Mouse (Mus musculus) MEL (cell line): ENCODE measurements at regions not wholly inside any gene's neighbourhood (a gene's known extent, or its start where the extent isn't known, plus 50 kb on each side); places are given as distances from the start of the nearest gene placed in this dataset.
"Not testable (repeated sequence)": the region's sequence is repeated elsewhere in the genome, so short reads cannot be mapped to it uniquely, and the experiment has no call there.

ENCODE experiments used
- DNase-seq: peaks from one replicate; pipeline ENCODE4 v3.0.0; 2011; ENCODE audit warnings: low read depth, low spot score
- H3K27ac ChIP-seq: 2 replicates; pipeline ENCODE4 v1.5.1; 2012; ENCODE audit warnings: low read depth, mild to moderate bottlenecking, control low read depth, low read length, moderate library complexity; ENCODE audit not compliant: control insufficient read depth
- H3K27me3 ChIP-seq, 2 experiments: fragments of 150-350 bp in 1 of 2; sonication (generic) in 1 of 2; 2 replicates each; pipeline ENCODE4 v1.6.1; 2012; ENCODE audit warnings: low read length in 2 of 2, mild to moderate bottlenecking in 2 of 2, improper control_type of control experiment in 1 of 2, moderate library complexity in 1 of 2; ENCODE audit not compliant: insufficient read depth in 2 of 2, control insufficient read depth in 1 of 2
- H3K36me3 ChIP-seq, 2 experiments: 2 replicates each; pipeline ENCODE4 v1.6.1; 2012 to 2014; ENCODE audit warnings: low read length in 2 of 2, improper control_type of control experiment in 1 of 2, inconsistent platforms in 1 of 2, mild to moderate bottlenecking in 1 of 2; ENCODE audit not compliant: insufficient read depth in 2 of 2, control insufficient read depth in 1 of 2
- H3K4me1 ChIP-seq, 2 experiments: fragments of 150-350 bp in 1 of 2; sonication (generic) in 1 of 2; 2 replicates each; pipeline ENCODE4 v1.6.1; 2012; ENCODE audit warnings: low read length in 2 of 2, improper control_type of control experiment in 1 of 2, mild to moderate bottlenecking in 1 of 2; ENCODE audit not compliant: insufficient read depth in 2 of 2, control insufficient read depth in 1 of 2
- H3K4me3 ChIP-seq, 2 experiments: fragments of 150-350 bp in 1 of 2; sonication (generic) in 1 of 2; 2 replicates each; pipeline ENCODE4 v1.5.1; 2012; ENCODE audit warnings: low read depth in 2 of 2, low read length in 2 of 2, mild to moderate bottlenecking in 2 of 2, moderate library complexity in 2 of 2, control low read depth in 1 of 2, improper control_type of control experiment in 1 of 2; ENCODE audit not compliant: control insufficient read depth in 1 of 2, insufficient read depth in 1 of 2
- H3K79me2 ChIP-seq: 2 replicates; pipeline ENCODE4 v1.6.1; 2012; ENCODE audit warnings: mild to moderate bottlenecking, low read length, moderate library complexity; ENCODE audit not compliant: control insufficient read depth, poor library complexity, insufficient read depth
- H3K9ac ChIP-seq: 2 replicates; pipeline ENCODE4 v1.6.1; 2012; ENCODE audit warnings: low read depth, mild to moderate bottlenecking, control low read depth, low read length, moderate library complexity; ENCODE audit not compliant: control insufficient read depth, poor library complexity, severe bottlenecking
- H3K9me3 ChIP-seq: fragments of 150-350 bp; sonication (generic); replicated peaks from 2 replicates; pipeline ENCODE4 v1.6.1; 2012; ENCODE audit warnings: mild to moderate bottlenecking, low read length, improper control_type of control experiment, moderate library complexity; ENCODE audit not compliant: insufficient read depth
- CTCF ChIP-seq, 3 experiments: IDR thresholded peaks in 2 of 3; conservative IDR thresholded peaks in 1 of 3; 2 replicates each; pipeline ENCODE4 v1.5.1; 2011 to 2012; ENCODE audit warnings: low read length in 3 of 3, low read depth in 2 of 3, mild to moderate bottlenecking in 2 of 3, improper control_type of control experiment in 1 of 3, inconsistent platforms in 1 of 3, mixed read lengths in 1 of 3, moderate library complexity in 1 of 3; ENCODE audit not compliant: control insufficient read depth in 1 of 3, insufficient read depth in 1 of 3, poor library complexity in 1 of 3, severe bottlenecking in 1 of 3
- HCFC1 ChIP-seq: IDR thresholded peaks from 2 replicates; pipeline ENCODE4 v1.6.1; 2012; ENCODE audit warnings: low read depth, mild to moderate bottlenecking, inconsistent platforms, low read length, improper control_type of control experiment, moderate library complexity
- MAX ChIP-seq: IDR thresholded peaks from 2 replicates; pipeline ENCODE4 v1.6.1; 2011; ENCODE audit warnings: low read length, improper control_type of control experiment
- MXI1 ChIP-seq: IDR thresholded peaks from 2 replicates; pipeline ENCODE4 v1.6.1; 2011; ENCODE audit warnings: mild to moderate bottlenecking, low read depth, low read length, improper control_type of control experiment
- MYB ChIP-seq: IDR thresholded peaks from 2 replicates; pipeline ENCODE4 v1.6.1; 2011; ENCODE audit warnings: mild to moderate bottlenecking, low read depth, low read length, improper control_type of control experiment
- NELFE ChIP-seq: IDR thresholded peaks from 2 replicates; pipeline ENCODE4 v1.6.1; 2011; ENCODE audit warnings: low read depth, low read length, improper control_type of control experiment
- POLR2A ChIP-seq, 2 experiments: IDR thresholded peaks; 2 replicates each; pipeline ENCODE4 v1.6.1; 2011 to 2012; ENCODE audit warnings: low read length in 2 of 2, mild to moderate bottlenecking in 2 of 2, control low read depth in 1 of 2, improper control_type of control experiment in 1 of 2, low read depth in 1 of 2, moderate library complexity in 1 of 2; ENCODE audit not compliant: control insufficient read depth in 1 of 2, insufficient read depth in 1 of 2, poor library complexity in 1 of 2
- POLR2AphosphoS5 ChIP-seq: IDR thresholded peaks from 2 replicates; pipeline ENCODE4 v1.6.1; 2012; ENCODE audit warnings: low read depth, borderline replicate concordance, mild to moderate bottlenecking, inconsistent platforms, low read length, moderate library complexity, mixed read lengths
- SIN3A ChIP-seq: IDR thresholded peaks from 2 replicates; pipeline ENCODE4 v1.6.1; 2012; ENCODE audit warnings: low read length, improper control_type of control experiment, inconsistent platforms
- TAL1 ChIP-seq: IDR thresholded peaks from 2 replicates; pipeline ENCODE4 v1.6.1; 2012; ENCODE audit warnings: mild to moderate bottlenecking, inconsistent platforms, low read length, moderate library complexity, mixed read lengths
- TBP ChIP-seq: IDR thresholded peaks from 2 replicates; pipeline ENCODE4 v1.8.0; 2011; ENCODE audit warnings: low read depth, low read length, improper control_type of control experiment
- TCF12 ChIP-seq: IDR thresholded peaks from 2 replicates; pipeline ENCODE4 v1.6.1; 2014; ENCODE audit warnings: low read depth, mild to moderate bottlenecking, inconsistent platforms, low read length, improper control_type of control experiment, moderate library complexity
- UBTF ChIP-seq: IDR thresholded peaks from 2 replicates; pipeline ENCODE4 v1.6.1; 2012; ENCODE audit warnings: low read depth, mild to moderate bottlenecking, inconsistent platforms, low read length, improper control_type of control experiment, moderate library complexity, borderline replicate concordance; ENCODE audit not compliant: insufficient read depth
- ZC3H11A ChIP-seq: IDR thresholded peaks from 2 replicates; pipeline ENCODE4 v1.6.1; 2012; ENCODE audit warnings: low read depth, mild to moderate bottlenecking, inconsistent platforms, low read length, improper control_type of control experiment
- ZKSCAN1 ChIP-seq: IDR thresholded peaks from 2 replicates; pipeline ENCODE4 v1.6.1; 2012; ENCODE audit warnings: low read depth, mild to moderate bottlenecking, inconsistent platforms, low read length, improper control_type of control experiment, moderate library complexity
- ZMIZ1 ChIP-seq: IDR thresholded peaks from 2 replicates; pipeline ENCODE4 v1.6.1; 2012; ENCODE audit warnings: low read depth, mild to moderate bottlenecking, inconsistent platforms, low read length, improper control_type of control experiment, moderate library complexity

DNA sequence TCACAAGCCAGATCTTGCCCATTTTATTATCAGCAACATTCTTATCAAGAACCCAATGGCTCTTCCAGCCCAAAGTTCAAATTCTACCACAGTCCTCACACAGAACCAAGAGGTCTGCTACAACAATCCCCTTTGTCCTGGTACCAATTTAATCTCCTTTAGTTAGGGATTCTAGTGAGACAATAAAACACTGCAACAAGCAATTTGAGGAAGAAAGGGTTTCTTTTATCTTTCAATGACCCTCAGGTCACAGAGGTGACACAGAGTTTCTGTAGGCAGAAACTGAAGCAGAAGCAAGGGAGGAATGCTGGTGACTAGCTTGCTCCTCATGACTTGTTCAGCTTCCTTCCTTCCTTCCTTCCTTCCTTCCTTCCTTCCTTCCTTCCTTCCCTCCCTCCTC is 113.9 kb upstream of the Plcb4 start:
- Histone ChIP-seq H3K79me2 (no peaks in the 10 kb centered on the region), H3K9me3 (no peaks in the 10 kb centered on the region), H3K36me3 (no peaks in the 10 kb centered on the region), H3K4me3 (no peak overlapping the region), H3K9ac (no peak overlapping the region), H3K4me1 (no peaks in the 10 kb centered on the region), H3K27me3 (no peaks in the 10 kb centered on the region), H3K27ac (no peak overlapping the region)
- TF ChIP-seq ZKSCAN1 = no peak
- TF ChIP-seq MYB = no peak
- no peak for TF ChIP-seq HCFC1
- no peak for TF ChIP-seq CTCF (IDR thresholded peaks at IDR 0.05 in 2 of 3, conservative IDR thresholded peaks at IDR 0.05 in 1 of 3; ENCODE audit: control insufficient read depth in 1 of 3, insufficient read depth in 1 of 3, low read depth in 2 of 3, low read length in 3 of 3, poor library complexity in 1 of 3, severe bottlenecking in 1 of 3)
- DNase-seq = no peak

DNA sequence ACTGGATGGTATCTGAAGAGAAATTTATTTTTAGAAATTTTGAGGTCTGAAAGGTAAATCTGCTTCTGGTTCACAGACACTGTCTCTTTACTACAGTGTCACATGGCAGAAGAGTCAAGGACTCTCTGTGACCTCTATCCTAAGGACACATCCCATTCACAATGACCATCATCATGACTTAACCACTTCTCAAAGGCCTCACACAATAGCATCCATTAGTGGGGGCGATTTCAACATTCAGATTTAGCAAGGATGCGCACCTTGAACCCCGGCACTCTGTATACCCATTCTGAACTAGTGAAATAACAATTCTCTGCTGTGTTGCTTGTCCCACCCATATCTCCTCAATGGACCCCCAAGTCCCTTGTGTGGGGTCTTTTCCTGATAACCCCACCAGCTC is 110.8 kb upstream of the Plcb4 start:
- no peak overlapping the region for H3K27ac ChIP-seq
- TF ChIP-seq MAX (no peak), TBP (no peak)
- no peak for DNase-seq
- H3K79me2 ChIP-seq = no peaks in the 10 kb centered on the region
- no peaks in the 10 kb centered on the region for H3K36me3 ChIP-seq
- H3K9me3 ChIP-seq = no peaks in the 10 kb centered on the region
- H3K4me3 ChIP-seq = no peak overlapping the region
- no peaks in the 10 kb centered on the region for H3K4me1 ChIP-seq
- no peak overlapping the region for H3K9ac ChIP-seq
- H3K27me3 ChIP-seq = no peaks in the 10 kb centered on the region

DNA sequence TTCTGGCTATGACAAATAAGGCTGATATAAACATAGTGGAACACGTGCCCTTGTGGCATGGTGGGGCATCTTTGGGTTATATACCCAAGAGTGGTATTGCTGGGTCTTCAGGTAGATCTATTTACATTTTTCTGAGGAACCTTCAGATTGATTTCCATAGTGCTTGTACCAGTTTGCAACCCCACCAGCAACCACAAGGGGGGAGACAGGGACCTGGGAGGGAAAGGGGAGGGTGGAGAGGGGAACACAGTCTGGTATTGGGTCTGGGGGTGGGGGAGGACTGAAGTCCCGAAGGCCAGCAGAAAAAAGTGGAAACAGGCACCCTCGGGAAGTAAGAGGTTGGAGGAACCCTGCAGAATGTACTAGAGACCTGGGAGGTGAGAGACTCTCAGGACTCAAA is 105.8 kb upstream of the Plcb4 start:
- Histone ChIP-seq H3K79me2 (no peaks in the 10 kb centered on the region), H3K9me3 (no peaks in the 10 kb centered on the region), H3K27ac (no peak overlapping the region), H3K4me3 (no peak overlapping the region), H3K27me3 (no peaks in the 10 kb centered on the region), H3K9ac (no peak overlapping the region), H3K4me1 (no peaks in the 10 kb centered on the region), H3K36me3 (no peaks in the 10 kb centered on the region)
- no peak for DNase-seq
- no peak for TF ChIP-seq SIN3A
- no peak for TF ChIP-seq TCF12
- no peak for TF ChIP-seq HCFC1
- TF ChIP-seq ZC3H11A = no peak
- TF ChIP-seq UBTF = no peak
- TF ChIP-seq MXI1 = no peak
- no peak for TF ChIP-seq POLR2AphosphoS5
- no peak for TF ChIP-seq NELFE
- no peak for TF ChIP-seq TAL1
- no peak for TF ChIP-seq ZMIZ1
- TF ChIP-seq POLR2A (IDR thresholded peaks at IDR 0.05; ENCODE audit: control insufficient read depth in 1 of 2, insufficient read depth in 1 of 2, low read depth in 1 of 2, low read length in 2 of 2, poor library complexity in 1 of 2) = no peak

DNA sequence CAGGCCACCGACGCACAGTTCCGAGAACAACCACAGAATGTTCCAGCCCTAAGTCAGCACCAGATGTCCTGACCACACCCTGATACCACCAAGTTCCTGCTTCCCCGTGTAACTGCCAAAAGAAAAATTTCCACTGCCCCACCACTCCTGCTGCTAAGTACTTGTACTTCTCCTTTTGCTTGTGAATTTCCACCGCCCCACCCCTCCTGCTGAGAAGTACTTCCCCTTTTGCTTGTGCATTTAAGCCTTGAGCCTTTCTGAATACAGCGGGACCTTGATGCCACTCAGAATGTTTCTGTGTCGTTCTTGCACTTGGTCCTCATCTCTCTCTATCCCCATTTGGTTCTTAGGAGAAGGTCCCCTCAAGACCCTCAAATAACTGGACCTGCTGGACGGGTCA is 100.8 kb upstream of the Plcb4 start:
- not testable (repeated sequence) for H3K4me3 ChIP-seq, H3K4me1 ChIP-seq, H3K27me3 ChIP-seq, H3K9me3 ChIP-seq, H3K36me3 ChIP-seq, H3K79me2 ChIP-seq, DNase-seq, H3K27ac ChIP-seq, H3K9ac ChIP-seq
